Mouse (Mus musculus): ENCODE data around the gene Vav1. TPM values are rescaled to one million over a fixed set of nuclear protein-coding genes. Genes with fewer than 3 reads are reported as not detected.
"Not testable (repeated sequence)": the region's sequence is repeated elsewhere in the genome, so short reads cannot be mapped to it uniquely, and the experiment has no call there.

Gene Vav1
- total RNA-seq, 2 experiments from 2014 or later: 20.1 to 44.5 TPM

DNA sequence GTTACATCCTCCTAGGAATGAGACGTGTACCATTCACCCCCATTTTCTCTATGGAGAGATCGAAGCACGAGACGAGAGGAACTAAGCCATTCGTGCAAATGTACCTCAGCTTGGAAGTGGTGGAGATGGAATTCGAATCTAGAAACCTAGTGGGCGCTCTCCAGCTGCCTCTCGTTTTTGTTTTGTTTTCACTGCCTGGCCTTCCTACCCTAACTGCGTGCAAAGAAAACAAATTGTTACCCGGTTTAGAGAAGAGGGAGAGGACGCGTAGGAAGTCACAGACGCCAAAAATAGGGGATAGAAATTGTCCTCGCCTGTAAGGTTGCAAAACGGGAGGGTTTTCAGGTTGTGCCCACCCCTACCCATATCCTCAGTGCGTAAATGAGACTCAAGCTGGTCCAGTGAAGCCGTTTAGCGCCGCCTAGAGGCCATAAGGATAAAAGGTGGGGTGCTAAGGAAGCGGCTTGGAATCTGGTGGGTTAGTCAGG, 2.2 kb upstream of the Vav1 start:
- peak; percentile 74 for ATAC-seq (replicated peaks; ENCODE audit: low FRiP score, poor library complexity, severe bottlenecking)

DNA sequence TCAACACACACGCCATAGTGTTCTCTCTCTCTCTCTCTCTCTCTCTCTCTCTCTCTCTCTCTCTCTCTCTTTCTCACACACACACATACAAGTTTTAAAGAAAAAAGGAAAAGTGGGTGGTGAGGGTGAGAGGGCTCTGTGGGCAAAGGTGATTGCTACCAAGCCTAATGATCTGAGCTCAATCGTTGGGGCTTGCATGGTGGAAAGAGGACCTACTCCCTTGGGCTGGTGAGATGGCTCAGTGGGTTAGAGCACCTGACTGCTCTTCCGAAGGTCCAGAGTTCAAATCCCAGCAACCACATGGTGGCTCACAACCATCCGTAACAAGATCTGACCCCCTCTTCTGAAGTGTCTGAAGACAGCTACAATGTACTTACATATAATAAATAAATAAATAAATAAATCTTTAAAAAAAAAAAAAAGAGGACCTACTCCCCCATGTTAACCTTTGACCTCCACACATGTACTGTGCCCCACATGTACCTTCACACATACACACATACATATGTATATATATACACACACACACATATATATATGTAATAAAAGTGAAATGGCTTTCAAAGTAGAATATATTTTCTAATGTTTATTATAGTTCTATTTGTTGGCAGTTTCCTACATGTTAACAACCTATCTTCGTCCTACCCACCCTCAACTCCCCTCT, 1.2 kb upstream of the Vav1 start:
- not testable (repeated sequence) for ATAC-seq (replicated peaks; ENCODE audit: low FRiP score, poor library complexity, severe bottlenecking)

DNA sequence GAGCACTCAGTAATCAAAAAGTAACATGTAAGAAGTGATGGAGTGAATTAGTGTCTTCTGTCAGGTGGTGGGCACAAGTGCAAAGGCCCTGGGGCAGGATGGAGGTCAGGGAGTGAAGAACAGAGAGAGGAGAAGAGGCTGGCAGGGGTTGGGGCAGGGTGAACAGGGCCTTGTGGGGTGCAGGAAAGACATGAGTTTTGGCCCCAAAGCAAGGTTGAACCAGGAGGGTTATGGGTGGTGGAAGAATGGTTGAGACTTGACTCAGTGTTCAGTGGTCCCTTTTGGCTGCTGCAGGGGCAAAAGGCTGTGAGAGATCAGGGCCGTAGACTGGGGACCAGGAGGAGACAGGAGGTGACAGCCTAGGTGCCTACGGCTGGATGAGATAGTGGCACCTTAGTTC, 363 bp upstream of the Vav1 start:
- ATAC-seq (replicated peaks; ENCODE audit: low FRiP score, poor library complexity, severe bottlenecking): no peak

DNA sequence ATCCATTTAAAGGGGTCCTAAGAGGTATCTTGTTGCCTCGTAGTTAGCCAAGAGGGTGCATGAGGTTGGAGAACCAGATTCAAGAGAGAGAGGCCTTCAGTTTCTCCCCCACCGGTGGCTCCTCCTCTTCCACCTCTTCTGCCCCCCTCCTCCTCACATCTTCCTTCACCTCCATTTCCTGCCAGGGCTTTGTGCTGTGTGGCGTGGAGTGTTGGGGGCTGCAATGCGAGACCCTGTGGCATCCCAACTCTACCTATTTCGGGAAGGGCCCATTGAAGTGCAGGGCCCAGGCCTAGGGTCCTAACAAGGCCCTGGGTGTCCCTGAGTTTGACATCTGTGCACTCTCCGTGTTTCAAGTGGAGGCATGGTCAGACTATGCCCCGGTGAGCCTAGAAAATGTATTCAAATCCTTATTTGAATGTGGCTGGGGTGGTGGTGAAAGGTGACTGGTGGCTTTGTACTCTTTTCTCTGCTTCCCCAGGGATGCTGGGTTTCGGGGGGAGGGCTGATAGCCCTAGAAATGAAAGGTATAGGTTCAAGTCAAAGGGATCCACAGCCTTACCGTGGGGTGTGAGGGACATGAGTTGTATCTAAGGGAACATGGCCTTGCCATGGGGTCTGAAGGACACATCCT, 808 bp downstream of the Vav1 start:
- no peak for ATAC-seq (replicated peaks; ENCODE audit: low FRiP score, poor library complexity, severe bottlenecking)

DNA sequence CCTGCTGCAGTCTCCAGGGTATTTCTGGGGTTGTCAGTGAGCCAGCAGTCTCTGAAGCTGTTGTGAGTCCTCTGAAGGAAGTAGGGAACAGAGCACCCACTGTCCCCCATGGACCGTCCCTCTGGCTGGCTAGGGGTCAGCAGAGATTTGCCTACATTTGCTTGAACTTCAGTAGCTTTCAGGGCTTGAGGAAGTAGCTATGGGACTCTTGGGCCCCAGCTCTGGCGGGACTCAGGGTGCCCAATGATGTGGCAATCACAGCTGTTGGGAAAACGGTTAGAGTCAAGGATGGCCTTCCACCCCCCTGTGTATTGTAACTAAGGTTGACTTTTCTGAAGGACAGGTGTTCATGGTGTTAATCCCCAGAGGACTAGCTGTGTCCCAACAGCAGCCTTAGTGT, 1.5 kb downstream of the Vav1 start:
- no peak for ATAC-seq (replicated peaks; ENCODE audit: low FRiP score, poor library complexity, severe bottlenecking)

DNA sequence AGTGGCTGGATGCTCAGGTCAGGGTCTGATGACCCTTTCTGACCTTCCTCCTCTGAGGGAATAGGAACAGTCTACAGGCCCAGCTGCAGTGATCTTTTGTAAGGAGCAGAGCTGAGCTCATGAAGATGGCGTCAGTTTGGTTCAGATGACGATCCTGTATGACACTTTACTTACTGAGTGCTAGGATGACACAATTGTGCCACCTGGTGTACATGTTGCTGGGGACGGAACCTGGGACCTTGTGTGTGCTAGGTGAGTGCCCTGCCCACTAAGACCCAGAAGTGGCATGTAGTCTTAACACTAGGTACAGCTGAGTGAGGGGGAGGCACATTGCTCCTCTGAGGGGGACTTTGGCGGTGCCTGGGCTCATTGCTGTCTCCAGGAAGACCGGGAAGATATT, 5.0 kb downstream of the Vav1 start:
- ATAC-seq (replicated peaks; ENCODE audit: low FRiP score, poor library complexity, severe bottlenecking): no peak

DNA sequence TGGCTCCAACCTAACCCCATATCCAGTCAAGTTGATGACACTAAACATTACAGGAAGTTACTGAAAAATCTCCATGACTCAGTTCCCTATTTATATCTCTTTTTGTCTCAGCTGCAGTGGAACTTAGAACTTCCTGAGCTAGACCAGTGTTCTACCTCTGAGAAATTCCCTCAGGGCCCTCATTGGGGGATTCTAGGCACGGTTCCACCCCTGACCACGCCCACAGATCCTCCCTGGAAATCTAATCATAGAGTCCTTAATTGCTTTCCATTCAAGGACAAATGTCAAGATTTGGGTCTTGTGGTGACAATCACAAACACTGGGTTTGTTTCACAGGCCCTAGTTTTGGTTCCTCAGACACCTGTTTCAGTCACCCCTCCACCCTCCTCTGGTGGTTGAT, 6.2 kb downstream of the Vav1 start:
- no peak for ATAC-seq (replicated peaks; ENCODE audit: low FRiP score, poor library complexity, severe bottlenecking)

DNA sequence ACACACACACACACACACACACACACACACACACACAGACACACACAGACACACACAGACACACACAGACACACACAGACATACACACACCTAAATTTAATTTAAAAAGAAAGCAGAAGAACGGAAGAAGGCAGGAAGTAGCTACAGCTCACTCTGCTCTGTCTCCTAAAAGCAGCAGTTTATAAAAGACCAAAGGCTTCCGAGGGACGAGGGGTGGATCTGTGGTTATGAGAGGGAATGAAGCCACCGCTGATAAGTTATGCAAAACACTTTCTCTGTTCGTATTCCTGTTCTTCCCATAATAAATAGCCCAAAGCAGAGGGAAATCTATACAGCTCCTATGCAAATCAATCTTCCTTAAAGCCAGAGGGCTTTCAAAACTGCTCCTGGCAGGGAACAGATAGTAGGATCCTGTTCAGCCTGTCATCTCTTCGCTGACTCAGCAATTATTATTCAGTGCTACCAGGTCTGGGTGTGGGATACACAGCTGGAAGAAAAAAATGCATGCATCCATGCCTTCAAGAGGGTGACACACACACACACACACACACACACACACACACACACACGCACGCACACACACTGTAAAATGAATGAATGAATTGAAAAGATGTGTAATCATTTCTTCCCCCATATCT, 7.9 kb downstream of the Vav1 start:
- ATAC-seq (replicated peaks; ENCODE audit: low FRiP score, poor library complexity, severe bottlenecking): no peak

DNA sequence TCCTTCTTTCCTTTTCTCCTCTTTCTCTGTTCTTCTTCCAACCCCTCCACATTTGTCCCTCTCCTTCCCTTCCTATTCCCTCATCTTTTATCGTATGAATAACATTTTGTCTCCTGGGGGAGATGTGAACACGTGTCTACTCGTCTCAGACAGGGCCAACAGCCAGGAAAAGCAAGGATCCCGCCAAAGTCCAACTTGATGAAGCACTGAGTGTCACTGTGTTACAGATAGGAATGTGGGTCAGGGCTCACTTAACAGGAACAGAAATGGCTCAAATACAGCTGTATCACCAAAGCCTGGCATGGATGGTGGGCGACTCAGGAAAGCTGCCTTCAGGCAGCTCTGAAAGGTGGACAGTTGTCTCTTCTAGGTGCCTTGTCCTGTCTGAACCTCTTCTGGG, 10.4 kb downstream of the Vav1 start:
- no peak for ATAC-seq (replicated peaks; ENCODE audit: low FRiP score, poor library complexity, severe bottlenecking)

DNA sequence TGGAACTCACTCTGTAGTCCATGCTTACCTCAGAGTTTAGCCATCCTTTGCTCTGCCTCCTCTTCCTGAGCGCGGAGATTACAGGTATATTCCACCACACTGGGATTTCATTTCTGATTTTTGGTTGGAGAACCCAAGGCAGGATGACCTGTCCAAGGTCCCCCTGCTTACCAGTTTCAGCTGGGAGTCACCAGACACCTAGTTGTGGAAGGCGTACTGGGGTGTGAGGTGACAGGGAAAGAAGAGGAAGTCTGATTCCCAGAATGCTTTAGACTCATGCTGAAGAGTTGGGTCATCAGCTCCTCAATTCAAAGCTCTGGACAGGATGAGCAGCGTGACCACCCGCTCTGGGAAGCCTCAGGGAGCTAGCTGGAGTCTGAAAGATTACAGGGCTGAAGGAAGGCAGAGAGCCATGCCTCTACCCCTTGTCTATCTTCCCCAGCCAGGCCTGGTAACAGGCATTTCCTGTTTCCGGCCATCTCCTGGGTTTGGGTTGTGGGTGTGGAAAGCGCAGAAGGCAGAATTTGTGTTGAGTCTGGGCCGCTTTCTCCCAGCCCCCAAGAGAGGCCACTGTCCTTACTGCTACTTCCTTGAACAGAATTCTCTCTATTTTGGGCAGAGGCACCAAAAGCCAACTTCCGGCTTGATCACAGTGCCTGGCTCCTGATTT, 11.2 kb downstream of the Vav1 start:
- ATAC-seq (replicated peaks; ENCODE audit: low FRiP score, poor library complexity, severe bottlenecking): no peak

DNA sequence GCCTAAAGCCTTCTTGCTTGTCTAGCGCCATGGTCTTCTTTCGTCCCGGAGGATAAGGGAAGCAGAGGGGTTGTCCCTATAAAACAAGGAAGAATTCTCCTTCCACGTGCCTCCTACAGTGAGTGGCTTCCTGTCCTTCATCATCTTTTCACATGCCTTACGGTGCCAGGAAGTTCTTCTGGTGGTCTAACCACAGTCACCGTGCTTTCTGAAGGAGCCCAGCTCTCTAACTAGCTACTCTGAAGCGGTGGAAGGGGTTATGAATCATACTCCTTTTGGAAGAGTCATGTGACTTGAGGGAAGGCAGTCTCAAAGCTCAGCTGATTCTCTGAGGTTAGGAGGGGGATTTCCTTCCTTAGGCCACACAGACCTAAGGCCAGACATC, 11.8 kb downstream of the Vav1 start:
- ATAC-seq (replicated peaks; ENCODE audit: low FRiP score, poor library complexity, severe bottlenecking): no peak

DNA sequence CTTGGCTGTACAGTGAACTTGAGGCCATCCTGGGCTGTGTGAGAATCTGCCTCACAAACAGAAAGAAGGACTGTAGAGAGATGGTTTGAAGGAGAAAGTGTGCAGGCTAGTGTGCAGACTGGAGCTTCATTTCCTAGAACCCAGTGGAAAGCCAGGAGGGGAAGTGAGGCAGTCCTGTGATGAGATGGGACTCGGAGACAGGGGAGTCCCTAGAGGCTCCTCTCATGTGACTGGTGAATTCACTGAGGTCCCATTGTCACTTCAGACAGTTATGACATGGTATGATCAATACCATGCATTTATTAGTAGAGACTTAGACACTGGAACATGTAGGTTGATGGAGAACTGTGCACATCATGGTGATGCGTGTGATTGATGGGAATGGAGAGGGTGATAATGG, 13.4 kb downstream of the Vav1 start:
- ATAC-seq (replicated peaks; ENCODE audit: low FRiP score, poor library complexity, severe bottlenecking): no peak

DNA sequence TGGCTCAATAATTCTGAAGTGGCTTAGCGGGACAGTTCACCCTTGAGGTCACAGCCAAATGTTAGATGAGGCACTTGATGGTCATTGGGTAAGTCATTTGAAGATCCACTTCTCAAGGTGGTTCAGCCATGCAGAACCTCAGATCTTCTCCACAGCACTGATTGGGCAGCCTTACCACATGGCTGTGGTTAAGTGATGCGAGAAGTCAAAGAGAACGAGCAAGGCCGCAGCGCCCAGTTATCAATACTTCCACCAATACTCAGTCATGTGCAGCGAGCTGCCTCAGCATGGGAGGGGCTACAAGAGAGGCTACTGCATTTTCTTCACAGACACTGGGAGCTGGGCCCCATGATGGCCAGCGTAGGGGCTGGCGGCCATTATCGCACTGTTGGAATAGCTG, 14.1 kb downstream of the Vav1 start:
- no peak for ATAC-seq (replicated peaks; ENCODE audit: low FRiP score, poor library complexity, severe bottlenecking)

DNA sequence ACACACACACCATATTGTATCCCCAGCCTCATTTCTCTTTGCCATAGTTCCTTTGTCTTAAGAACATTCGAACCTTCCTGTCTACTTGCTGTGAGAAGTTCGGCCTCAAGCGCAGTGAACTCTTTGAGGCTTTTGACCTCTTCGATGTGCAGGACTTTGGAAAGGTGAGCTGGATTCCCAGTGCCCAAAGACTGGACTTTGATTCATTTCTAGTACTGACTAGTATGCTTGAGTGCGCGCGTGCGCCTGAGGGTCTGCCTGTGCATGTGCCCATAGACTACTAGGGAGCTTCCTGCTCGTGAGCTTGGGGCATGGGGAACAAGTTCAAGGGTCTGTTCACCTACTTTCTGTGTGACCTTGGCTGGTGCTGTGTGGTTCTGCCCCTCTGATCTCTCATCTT, 17.0 kb downstream of the Vav1 start:
- no peak for ATAC-seq (replicated peaks; ENCODE audit: low FRiP score, poor library complexity, severe bottlenecking)

DNA sequence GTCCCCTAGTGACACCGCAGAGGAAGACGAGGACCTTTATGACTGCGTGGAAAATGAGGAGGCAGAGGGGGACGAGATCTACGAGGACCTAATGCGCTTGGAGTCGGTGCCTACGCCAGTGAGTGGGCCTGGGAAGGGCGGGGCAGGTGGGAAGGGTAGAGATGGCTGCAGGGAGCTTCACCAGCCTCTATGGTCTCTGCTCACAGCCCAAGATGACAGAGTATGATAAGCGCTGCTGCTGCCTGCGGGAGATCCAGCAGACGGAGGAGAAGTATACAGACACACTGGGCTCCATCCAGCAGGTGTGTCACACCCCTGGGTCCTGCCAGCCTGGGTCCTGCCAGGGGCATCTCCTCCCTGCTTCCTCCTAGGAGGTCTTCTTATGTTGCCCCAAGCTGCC, 18.1 kb downstream of the Vav1 start:
- no peak for ATAC-seq (replicated peaks; ENCODE audit: low FRiP score, poor library complexity, severe bottlenecking)

DNA sequence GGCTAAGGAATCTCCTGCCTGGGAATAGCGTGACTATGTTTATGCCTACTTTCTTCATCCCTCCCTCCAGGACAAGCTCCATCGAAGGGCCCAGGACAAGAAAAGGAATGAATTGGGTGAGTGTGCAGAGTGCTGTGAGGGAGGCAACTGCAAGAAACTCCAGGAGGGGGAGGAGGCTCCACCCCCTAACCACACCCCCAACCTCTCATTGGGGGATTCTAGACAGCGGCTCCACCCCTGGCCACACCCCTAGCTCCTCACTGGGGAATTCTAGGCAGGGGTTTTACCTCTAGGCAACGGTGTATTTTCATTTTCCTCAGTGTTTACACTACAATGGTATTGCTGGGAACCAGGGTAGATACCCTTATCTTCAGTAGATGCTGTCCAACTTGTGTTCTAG, 26.7 kb downstream of the Vav1 start:
- no peak for ATAC-seq (replicated peaks; ENCODE audit: low FRiP score, poor library complexity, severe bottlenecking)

DNA sequence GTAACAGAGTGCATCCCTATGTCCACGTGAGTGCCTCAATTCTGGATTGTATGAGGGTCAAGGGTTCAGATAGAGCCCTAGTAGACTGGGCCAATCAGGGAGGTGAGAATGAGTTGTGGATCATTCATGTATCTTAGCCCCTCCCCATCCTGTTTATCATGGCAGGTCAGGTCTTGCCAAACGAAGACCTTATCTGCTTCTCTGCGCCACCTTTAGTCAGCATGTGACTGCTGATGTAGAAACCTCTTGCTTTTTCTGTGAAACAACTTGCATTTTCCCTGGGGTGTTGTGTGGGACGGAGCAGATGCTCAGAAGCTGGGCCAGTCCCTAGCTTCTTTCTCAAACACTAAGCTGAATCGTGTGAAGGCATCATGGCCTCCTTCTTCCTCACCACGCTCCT, 28.2 kb downstream of the Vav1 start:
- no peak for ATAC-seq (replicated peaks; ENCODE audit: low FRiP score, poor library complexity, severe bottlenecking)

DNA sequence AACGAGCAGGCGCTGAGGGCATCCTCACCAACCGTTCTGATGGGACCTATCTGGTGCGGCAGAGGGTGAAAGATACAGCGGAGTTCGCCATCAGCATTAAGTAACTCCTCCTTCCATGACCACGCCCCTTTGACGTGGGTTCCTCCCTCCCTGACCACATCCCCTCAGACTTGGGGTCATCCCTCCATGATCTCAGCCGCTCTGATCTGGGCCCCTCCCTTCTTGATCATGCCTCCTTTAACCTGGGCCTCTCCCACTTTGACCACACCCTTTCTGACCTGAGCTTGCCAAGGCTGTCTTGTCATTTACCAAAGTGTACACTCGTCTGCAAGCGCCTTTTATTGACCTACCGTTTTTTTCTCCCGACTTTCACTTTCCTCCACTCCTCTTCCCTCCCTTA, 32.9 kb downstream of the Vav1 start:
- ATAC-seq (replicated peaks; ENCODE audit: low FRiP score, poor library complexity, severe bottlenecking): no peak

DNA sequence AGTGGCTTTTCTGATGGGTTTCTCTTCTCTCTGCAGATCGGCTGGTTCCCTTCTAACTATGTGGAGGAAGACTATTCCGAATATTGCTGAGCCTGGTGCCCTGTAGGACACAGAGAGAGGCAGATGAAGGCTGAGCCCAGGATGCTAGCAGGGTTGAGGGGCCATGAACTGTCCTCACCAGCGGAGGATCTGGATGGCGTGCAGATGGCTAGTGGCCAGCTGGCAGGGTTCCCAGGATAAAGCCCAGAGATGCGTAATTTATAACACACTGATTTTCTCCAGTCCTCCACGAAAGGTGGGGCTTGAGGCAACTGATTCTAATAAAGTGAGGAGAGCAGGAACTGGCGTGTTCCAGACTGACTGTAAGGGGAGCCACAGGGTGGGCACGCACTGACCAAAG, 48.7 kb downstream of the Vav1 start:
- ATAC-seq (replicated peaks; ENCODE audit: low FRiP score, poor library complexity, severe bottlenecking): no peak

DNA sequence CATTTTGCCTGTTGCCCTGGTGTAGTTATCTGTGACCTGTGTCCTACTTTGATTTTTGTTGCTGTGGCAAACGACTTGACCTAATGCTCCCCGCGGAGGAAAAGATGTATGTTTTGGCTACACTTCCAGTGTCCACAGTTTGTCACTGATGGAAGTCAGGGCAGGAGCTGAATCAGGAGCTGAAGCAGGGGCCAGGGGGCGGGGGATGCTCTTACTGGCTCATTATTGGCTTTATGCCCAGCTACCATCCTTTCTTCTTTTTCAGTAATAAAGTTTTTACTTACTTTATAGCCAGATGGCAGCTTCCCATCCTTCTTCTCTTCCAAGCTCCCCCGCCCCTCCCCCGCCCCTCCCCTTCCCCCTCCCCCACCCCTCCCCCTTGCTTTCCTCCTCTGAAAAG, 50.0 kb downstream of the Vav1 start:
- no peak for ATAC-seq (replicated peaks; ENCODE audit: low FRiP score, poor library complexity, severe bottlenecking)

DNA sequence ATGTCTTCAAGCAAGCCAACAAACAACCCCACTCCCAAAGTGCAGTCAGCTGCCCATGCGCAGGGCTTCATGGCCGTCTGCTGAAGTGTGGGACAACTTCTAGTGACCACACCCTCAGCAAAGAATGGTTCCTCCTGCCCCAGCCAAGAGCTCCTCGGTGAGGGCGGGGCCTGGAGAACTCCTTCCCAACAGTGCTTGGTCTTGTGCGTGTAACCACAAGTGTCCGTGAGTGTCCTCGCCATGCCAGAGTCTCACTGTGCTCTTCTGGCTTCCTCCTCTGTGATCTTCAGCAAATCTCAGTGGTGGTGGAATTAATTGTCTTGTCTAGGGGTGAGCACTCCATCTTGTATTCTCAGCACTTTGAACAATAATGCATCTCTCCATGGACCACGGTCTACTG, 52.1 kb downstream of the Vav1 start:
- ATAC-seq (replicated peaks; ENCODE audit: low FRiP score, poor library complexity, severe bottlenecking): no peak
